Mouse (Mus musculus) thymus, postnatal 36 days (tissue): ENCODE measurements at regions not wholly inside any gene's neighbourhood (a gene's known extent, or its start where the extent isn't known, plus 50 kb on each side); places are given as distances from the start of the nearest gene placed in this dataset.

Source experiments
- DNase-seq, 2 experiments: peaks; one replicate each; pipeline ENCODE4 v3.0.0; 2022; ENCODE audit warnings: mixed read lengths in 2 of 2

DNA sequence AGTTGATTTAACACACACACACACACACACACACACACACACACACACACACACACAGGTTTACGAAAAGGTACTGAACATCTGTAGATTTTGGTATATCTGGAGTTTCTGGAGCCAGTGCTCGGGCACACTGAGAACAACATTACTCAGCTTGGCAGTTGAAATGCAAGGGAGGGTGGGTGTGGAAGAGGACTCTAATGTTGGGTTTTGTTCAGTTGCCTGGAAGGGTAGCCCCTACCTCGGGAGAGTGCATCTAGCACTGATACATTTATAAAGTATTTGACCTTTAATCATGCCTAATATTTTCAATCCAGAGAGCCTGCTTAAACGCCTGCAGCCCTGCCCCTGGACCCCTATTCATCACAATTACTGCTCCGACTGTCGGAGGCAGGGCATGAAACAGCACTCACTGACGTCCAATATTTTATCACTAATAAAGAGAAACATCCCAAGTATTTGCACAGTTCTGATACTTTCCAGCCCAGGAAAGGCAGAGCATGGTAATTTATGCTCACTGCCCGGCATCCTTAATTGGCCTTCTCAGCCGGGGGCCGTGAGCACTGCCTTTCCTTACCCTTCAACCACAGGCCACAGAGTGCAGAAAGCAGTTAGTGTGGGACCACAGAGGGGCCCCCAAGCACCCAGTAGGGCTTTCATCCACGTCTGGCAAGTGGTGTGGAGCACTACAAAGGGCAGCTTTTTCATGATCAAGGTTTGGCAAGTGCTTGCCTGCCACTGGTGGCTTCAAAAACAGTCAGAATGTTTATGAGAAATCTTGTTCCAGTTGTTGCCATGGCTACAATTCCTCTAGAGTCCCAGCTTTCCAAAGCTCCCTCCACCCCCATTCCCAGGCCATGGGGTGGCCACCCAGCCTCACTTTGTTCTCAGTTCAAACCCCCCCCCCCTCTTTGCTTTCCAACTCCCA is 76.3 kb upstream of the Pkdcc start:
- no peak for DNase-seq

DNA sequence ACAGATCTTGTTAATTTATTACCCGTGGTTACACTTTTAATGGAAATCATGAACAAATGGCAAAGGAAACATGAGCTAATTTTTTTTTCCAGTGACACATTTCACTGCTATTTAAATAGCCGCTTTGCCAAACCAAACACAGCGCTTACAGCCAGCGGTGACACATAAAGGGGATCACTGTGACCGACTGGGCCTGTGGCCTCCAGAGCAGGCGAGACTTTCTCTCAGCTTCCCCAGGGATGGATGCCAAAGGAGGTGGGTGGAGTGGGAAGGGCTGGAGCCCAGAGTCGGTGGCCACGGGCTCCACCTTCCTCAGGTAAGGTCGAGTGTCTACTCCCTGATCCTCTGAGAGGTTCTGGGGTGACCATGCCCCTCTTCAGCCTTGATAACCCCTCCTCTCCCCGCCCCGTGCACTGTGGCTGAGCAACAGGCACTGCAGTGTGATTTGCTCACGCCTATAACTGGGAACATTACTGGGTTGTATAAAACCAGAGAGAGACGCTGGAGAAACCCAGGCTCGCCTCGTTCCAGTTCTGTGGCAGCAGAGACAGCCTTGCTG is 66.6 kb upstream of the Pkdcc start:
- no peak for DNase-seq

DNA sequence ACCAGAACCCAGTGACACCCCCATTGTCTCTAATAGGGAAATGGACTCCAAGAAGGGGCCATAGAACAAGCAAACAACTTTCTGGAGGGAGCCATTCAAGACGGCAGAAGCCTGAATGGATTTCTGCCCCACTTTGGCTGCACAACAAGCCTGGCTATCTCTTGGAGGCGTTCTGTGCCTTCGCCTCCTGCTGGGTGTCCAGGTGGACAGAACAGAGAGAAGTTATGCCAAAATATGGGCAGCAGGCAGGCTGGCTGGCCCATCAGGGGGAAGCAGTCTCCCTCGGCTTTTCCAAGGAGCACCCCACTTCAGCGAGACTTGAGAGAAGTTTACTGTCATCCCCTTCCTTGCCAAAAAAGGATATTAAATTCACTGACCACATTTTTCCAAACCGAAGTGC is 65.8 kb upstream of the Pkdcc start:
- DNase-seq, result no peak

DNA sequence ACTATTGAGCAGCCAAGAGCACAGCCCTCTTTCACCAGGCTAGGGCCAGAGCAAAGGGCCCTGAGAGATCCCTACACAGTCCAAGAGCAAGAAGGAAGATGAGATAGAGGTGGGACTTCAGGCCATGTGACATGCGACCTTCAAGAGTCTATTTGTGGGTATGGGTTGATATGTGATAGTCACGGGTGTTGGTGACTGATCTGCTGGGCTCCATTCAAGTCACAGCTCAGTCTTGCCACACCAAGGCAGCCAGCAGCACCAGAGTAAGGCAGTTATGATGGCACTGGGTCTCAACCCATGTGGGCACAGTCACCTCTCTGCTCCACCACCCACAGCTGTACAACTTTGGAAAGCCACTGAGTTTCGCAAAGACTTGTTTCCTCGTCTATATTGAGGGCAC is 60.0 kb upstream of the Pkdcc start:
- no peak for DNase-seq

DNA sequence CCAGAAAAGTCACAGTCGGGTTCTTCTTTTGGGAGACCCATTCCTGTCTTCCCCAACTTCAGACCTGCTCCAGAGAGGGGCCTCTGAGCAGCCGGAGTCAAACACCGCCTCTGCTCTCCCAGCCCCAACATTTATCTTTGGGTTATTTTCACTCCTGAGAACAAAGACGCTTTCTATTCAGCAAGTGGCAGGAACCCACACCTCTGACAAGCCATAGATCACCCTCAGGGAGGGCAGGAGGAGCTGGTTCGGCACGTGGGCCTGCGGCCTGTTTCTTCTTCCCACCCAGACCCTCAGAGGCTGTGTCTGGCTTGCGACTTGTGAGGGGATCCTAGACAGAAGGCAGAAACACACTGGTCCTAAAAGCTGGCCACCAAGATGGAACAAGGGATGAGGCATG is 58.4 kb upstream of the Pkdcc start:
- no peak for DNase-seq

DNA sequence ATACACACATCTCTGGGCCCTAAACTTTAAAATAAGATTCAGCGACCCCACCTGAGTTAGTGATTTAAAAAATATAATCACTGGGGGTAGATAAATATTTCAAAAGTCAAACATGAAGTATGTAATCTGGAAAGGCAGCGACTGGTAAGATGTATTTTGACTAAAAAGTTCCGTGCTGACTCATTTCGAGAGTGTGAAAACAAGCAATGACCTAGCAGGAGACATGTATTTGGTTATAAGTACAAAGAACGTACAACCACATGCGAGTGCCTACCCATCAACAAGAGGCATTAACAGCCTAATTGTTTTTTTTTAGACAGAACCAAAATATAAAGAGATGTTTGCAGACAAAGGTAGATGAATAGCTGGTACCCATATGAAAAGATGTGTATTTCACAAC is 57.0 kb upstream of the Pkdcc start:
- no peak for DNase-seq

DNA sequence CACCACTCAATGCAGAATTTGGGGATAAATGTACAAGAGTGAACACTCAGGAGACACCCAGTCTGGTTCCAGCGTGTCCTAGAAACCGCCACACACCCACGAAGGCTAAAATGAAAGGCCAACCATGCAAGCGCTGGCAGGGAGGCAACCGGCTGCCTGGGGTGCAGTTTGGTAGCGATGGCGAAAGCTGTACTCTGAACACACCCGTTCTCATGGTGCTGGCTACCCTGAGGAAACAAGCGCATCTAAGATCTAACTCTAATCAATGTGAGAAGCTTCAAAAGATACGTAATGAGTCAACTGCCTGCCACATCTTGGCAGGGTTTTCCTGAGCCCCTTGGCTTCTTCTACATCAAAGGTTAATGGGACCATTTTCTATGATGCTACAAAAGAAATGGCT is 56.4 kb upstream of the Pkdcc start:
- no peak for DNase-seq

DNA sequence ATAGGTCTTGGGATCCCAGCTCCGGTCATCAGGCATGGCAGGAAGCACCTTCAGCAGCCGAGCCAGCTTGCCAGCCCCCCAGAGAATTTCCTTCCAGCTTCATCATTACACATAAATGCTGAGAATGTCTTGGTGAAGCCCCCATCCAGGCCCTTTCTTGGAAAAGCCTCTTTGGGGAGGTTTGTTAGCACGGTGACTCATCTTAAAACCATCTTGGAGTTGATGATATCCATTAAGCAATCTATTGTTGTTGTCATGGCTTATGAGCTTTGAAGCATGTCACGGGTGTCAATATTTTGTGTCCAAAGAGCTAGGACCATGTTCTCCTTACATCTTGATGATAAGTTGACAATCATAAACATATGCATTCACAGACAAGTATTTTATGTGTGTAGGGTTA is 55.5 kb upstream of the Pkdcc start:
- no peak for DNase-seq

DNA sequence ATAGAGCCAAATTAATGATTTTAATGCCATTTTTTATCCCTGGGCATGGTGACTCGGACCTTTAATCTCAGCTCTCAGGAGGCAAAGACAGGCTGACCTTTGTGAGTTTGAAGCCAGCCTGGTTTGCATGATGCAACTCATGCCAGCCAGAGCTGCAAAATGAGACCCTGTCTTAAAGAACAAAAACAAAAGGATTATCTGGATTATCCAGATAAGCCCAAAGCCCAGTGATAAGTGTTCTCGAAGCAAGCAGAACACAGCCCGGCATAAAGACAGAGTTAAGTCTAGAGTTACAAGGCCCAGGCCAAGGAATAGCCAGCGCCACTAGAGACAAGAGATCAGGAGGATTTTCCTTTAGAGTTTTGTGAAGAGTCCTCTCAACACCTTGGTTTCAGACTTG is 54.8 kb upstream of the Pkdcc start:
- DNase-seq, result no peak

DNA sequence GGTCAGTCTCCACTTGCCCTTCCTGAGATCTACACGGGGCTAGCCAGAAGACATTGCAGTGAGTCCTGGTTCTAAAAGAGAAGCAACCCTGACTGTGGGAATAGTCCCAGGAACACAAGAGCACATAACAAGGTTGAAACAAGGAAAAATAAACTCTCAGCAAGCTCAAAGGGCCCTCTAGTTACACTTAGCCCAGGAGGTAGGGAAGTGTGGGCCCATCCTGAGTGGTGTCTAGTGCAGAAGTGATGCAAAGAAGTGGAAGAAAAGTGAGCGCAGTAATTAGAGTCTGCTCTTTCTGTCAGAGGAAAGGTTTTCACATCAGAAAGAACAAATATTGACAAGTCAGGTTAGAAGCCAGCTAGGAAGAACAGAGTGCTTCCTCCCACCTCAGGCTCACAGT is 53.4 kb upstream of the Pkdcc start:
- no peak for DNase-seq

DNA sequence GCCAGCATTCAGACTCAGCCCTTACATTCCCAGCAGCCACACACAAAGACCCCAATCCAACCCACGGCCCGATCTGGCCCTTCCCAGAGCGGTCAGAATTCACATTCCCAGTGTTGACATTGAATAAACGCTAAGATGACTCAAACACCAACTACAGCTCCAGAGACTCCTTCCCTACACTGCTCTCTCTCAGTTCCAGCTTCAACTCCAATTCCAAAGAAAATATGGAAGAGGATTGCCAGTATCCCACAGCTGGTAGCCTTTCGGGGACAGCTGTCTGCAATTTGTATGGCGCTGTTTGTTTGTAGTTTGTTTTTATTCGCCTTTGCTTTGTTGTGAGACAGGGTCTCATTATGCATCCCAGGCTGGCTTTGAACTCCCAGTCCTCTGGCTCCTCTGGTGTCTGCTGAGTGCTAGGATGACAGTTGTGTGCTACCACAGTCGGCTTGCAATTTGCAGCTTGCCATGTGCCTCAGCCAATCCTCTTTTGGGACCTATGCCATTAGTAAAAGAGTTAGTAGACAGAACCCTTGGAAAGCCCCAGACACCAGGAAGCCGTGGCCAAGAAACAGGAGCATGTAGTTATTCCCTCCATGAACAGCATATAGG is 51.0 kb upstream of the Pkdcc start:
- no peak for DNase-seq

DNA sequence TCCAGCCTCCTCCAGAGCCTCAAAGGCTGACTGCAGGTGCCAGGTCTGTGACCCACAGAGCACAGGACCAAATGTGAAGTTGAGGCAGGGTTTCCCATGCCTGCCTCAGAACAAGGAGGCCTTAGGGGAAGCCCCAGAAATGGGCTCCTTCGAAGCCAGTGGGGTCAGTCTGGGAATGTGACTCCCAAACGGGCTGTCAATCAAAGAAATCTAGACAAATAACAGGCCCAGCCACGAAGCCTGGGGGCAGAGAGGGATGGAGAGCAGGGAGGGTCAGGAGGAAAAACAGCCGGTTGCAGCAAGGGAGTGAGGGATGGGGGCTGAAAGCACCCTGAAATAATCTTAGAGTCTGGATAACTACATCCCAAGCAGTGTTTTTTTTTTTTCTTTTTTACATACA is 50.4 kb upstream of the Pkdcc start:
- DNase-seq, result no peak

DNA sequence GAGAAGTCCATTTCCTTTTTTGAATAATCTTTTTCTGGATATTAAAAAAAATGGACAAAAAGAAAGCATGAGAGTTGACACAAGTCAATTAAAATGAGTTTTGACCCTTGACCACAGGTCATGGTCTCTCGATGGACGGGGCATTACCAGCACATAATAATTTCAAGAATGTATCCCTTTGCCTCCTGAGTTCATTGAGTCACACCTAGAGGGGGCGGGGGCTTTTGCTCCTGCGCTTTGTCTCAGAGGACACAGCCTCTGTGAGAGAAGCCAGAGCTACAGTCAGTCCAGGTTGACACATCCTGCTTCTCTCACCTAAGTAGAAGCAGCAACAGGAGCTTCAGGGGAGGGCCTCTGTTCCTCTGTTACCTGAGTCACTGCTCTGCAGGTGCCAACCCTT is 50.0 kb upstream of the Pkdcc start:
- DNase-seq, result no peak
